Mouse (Mus musculus) hindbrain, embryonic 10.5 days (tissue): ENCODE data around the gene Samd1. TPM values are rescaled to one million over a fixed set of nuclear protein-coding genes. Genes with fewer than 3 reads are reported as not detected.

Experiments
- DNase-seq: peaks from one replicate; pipeline ENCODE4 v3.0.0-alpha.2; 2017; ENCODE audit warnings: low spot score
- H3K27ac ChIP-seq: fragments of 300-500 bp; sonication (generic); 2 replicates; pipeline ENCODE4 v1.5.1; 2016; ENCODE audit warnings: mild to moderate bottlenecking, moderate library complexity
- H3K27me3 ChIP-seq: fragments of 300-500 bp; sonication (generic); 2 replicates; pipeline ENCODE4 v1.6.1; 2016; ENCODE audit warnings: mild to moderate bottlenecking; ENCODE audit not compliant: poor library complexity, insufficient read depth, severe bottlenecking
- H3K36me3 ChIP-seq: fragments of 300-500 bp; sonication (generic); 2 replicates; pipeline ENCODE4 v1.6.1; 2016; ENCODE audit warnings: mild to moderate bottlenecking, moderate library complexity
- H3K4me1 ChIP-seq: fragments of 300-500 bp; sonication (generic); replicated peaks from 2 replicates; pipeline ENCODE4 v1.6.1; 2016; ENCODE audit warnings: mild to moderate bottlenecking
- H3K4me3 ChIP-seq: fragments of 300-500 bp; sonication (generic); 2 replicates; pipeline ENCODE4 v1.5.1; 2016; ENCODE audit warnings: mild to moderate bottlenecking, moderate library complexity
- H3K9me3 ChIP-seq: fragments of 300-500 bp; sonication (generic); 2 replicates; pipeline ENCODE4 v1.6.1; 2016; ENCODE audit warnings: mild to moderate bottlenecking, moderate library complexity
- WGBS: fragments of 180-500 bp; shearing (Covaris S2); methylation state at CpG from one replicate; pipeline ENCODE4 v1.1.7; 2016; 5-methylcytosine and 5-hydroxymethylcytosine counted together
- polyA plus RNA-seq: library from polyadenylated mRNA; unstranded; fragments of >200 nt; fragmentation: Nextera tagmentation; extraction: Ambion mirVana; gene quantifications from 2 replicates; pipeline ENCODE4 v1.2.1, GENCODE M21; 2016

The Samd1 gene
- polyA plus RNA-seq, 1 experiment from 2014 or later, result 7.6 TPM

GRCm38 (mm10) chr8:84025863-84026262 is 28.4 kb downstream of the Samd1 start:
- H3K4me3 ChIP-seq, result peak overlapping the region; percentile 63
- H3K36me3 ChIP-seq, result no peaks in the 10 kb centered on the region
- DNase-seq, result peak; percentile 77
- peaks cover 79% of the 10 kb centered on the region for H3K27me3 ChIP-seq
- no peaks in the 10 kb centered on the region for H3K9me3 ChIP-seq
- WGBS, result under 1% methylated on average over 41 of the region's 41 CpGs
- peak overlapping the region; percentile 81 for H3K27ac ChIP-seq
- peaks cover 57% of the 10 kb centered on the region for H3K4me1 ChIP-seq

GRCm38 (mm10) chr8:84027449-84027848 is 30.0 kb downstream of the Samd1 start:
- no peaks in the 10 kb centered on the region for H3K9me3 ChIP-seq
- peaks cover 63% of the 10 kb centered on the region for H3K27me3 ChIP-seq
- no peak overlapping the region for H3K4me3 ChIP-seq
- H3K4me1 ChIP-seq, result peaks cover 42% of the 10 kb centered on the region
- H3K27ac ChIP-seq, result no peak overlapping the region
- 11% methylated on average over 10 of the region's 10 CpGs for WGBS
- no peaks in the 10 kb centered on the region for H3K36me3 ChIP-seq
- DNase-seq, result no peak

DNA sequence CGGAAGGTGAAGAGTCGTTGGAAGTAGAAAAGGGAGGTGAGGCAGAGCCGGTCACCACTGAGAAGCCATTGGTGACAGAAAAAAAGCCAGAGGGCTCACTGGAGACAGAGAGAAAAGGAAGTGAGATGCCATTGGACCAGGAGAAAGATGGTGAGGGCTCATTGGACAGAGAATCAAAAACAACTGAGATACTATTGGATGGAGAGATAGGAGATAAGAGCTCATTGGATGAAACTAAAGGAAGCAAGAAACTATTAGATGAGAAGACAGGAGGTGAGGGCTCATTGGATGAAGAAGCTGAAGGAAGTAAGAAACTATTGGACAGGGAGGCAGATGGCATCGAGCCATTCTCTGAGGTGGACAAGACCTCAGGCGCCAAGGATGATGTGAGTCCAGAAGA is 31.8 kb downstream of the Samd1 start:
- no peak overlapping the region for H3K4me3 ChIP-seq
- H3K9me3 ChIP-seq, result no peaks in the 10 kb centered on the region
- DNase-seq, result no peak
- H3K4me1 ChIP-seq, result peaks cover 29% of the 10 kb centered on the region
- H3K36me3 ChIP-seq, result no peaks in the 10 kb centered on the region
- peaks cover 59% of the 10 kb centered on the region for H3K27me3 ChIP-seq
- WGBS, result 89% methylated on average over 5 of the region's 5 CpGs
- H3K27ac ChIP-seq, result no peak overlapping the region

DNA sequence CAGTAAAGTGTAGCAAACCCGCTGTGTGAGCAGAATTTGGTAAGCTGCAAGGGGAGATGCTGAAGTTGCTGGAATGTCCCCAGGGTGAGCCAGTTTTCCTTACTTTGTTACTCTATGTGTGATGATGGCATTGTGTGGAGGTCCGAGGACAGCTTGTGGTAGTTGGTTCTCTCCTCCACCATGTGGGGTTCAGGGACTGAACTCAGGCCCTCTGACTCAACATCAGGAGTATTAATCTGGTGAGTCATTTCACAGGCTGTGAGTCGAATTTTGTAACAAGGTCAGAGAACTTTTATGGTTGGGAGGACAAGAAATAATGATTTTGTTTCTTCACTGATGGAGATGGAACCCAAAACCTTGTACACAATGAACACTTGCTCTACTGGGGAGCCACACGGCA is 35.3 kb downstream of the Samd1 start:
- H3K9me3 ChIP-seq, result no peaks in the 10 kb centered on the region
- no peaks in the 10 kb centered on the region for H3K36me3 ChIP-seq
- peaks cover 42% of the 10 kb centered on the region for H3K27me3 ChIP-seq
- H3K4me3 ChIP-seq, result no peak overlapping the region
- no peak overlapping the region for H3K27ac ChIP-seq
- DNase-seq, result no peak
- WGBS, result 81% methylated on average over 4 of the region's 4 CpGs
- H3K4me1 ChIP-seq, result 0 out of 2 replicates have a peak, but pooled peaks cover 6% of the 10 kb centered on the region

DNA sequence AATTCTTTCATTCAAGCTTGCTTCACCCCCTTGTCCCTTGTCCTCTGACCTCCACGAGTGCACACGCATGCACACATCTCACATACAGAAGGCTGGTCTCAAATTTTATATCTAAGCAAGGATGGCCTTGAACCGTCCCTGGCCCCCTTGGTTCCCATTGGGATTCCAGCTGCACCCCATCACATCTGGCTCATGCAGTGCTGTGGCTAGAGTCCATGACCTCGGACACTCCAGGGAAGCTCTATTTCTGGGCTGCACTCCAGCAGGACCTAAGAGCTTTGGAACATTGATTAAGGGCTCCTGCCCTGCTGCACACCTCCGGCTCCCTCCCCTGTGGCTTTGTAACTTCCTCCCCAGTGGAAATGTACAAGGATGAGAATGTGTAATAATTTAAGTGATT is 40.5 kb downstream of the Samd1 start:
- peaks cover 16% of the 10 kb centered on the region for H3K4me1 ChIP-seq
- H3K27ac ChIP-seq, result no peak overlapping the region
- no peaks in the 10 kb centered on the region for H3K9me3 ChIP-seq
- no peak for DNase-seq
- WGBS, result 83% methylated on average over 5 of the region's 5 CpGs
- H3K36me3 ChIP-seq, result no peaks in the 10 kb centered on the region
- peaks cover 77% of the 10 kb centered on the region for H3K27me3 ChIP-seq
- no peak overlapping the region for H3K4me3 ChIP-seq

DNA sequence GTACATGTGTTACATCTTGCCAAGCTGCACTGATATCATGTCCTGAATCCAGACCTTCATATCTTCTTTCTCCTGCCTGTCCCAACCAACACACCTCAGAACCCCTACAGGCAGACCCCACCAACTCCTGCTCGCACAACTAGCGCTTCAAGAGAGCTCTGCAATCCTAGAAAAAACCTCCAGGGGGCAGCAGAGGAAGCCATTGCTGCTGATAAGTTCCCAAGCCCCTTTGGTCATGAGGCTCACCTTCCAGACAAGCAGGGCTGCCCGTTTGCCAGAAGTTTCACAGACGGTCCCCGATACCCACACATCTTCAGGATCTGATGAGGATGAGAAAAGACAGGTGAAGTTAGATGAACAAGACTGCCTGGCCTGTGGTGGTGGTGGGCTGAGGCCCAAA is 41.6 kb downstream of the Samd1 start:
- H3K27me3 ChIP-seq, result peaks cover 78% of the 10 kb centered on the region
- H3K9me3 ChIP-seq, result no peaks in the 10 kb centered on the region
- 15% methylated on average over 5 of the region's 5 CpGs for WGBS
- H3K36me3 ChIP-seq, result no peaks in the 10 kb centered on the region
- no peak overlapping the region for H3K4me3 ChIP-seq
- no peak overlapping the region for H3K27ac ChIP-seq
- DNase-seq, result peak; percentile 84
- H3K4me1 ChIP-seq, result peaks cover 19% of the 10 kb centered on the region

- Histone ChIP-seq H3K27me3 (peaks cover 93% of the 10 kb centered on the region), H3K4me1 (peaks cover 28% of the 10 kb centered on the region), H3K9me3 (no peaks in the 10 kb centered on the region), H3K36me3 (no peaks in the 10 kb centered on the region), H3K4me3 (peak within 1 kb of the TSS; percentile 50), H3K27ac (peak within 1 kb of the TSS; percentile 26; the same call in 1 of the 2 replicates)
- WGBS, result 4% methylated on average over 40 of the region's 40 CpGs
- DNase-seq, result peak; percentile 74
Measured at GRCm38 (mm10) chr8:84042066-84042947, 44.8 kb downstream of the Samd1 start, which contains the start of gene Il27ra. TSS of gene Il27ra (minus strand) at chr8:84042589.

DNA sequence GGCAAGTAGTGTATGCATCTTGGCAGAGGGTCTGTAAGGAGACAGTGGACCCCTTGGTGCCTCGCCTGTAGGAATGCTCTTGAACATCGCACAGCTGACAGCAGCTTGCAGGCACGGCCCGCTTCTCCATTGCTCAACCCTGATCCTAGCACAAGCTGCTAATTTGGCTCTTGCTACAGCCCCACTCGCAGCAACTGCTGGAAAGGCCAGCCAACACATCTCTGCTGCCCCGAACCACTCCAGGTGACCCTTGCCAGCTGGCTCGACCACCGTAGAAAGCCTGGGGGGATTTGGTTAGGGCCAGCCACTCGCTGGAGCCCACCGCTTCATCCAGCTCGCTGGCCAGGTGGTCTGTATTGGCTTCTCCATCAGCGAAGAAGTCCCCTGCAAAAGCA is 45.5 kb downstream of the Samd1 start:
- H3K27me3 ChIP-seq, result peaks cover 90% of the 10 kb centered on the region
- peaks cover 28% of the 10 kb centered on the region for H3K4me1 ChIP-seq
- H3K4me3 ChIP-seq, result peak overlapping the region; percentile 50; the same call in 1 of the 2 replicates
- 41% methylated on average over 12 of the region's 12 CpGs for WGBS
- H3K27ac ChIP-seq, result no peak overlapping the region
- no peaks in the 10 kb centered on the region for H3K9me3 ChIP-seq
- DNase-seq, result no peak
- H3K36me3 ChIP-seq, result no peaks in the 10 kb centered on the region

DNA sequence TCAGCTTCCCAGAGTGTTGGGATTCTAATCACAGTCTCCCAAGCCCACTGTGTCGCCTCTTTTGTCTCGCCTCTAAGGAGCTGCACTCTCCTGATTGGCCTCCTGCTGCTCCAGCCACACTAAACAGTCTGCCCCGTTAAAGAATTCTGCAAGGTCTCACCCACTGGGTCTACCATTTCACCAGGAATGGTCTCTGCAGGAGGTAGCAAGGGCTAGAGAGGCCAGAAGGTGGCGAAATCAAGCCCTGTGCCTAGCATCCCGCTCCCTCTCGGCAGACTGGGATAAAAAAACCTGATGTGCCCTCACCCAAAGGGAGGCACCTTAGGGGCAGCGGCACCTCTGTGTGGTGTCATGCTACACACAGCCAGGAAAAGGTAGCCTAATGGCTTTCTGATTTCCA is 46.6 kb downstream of the Samd1 start:
- H3K27me3 ChIP-seq, result peaks cover 84% of the 10 kb centered on the region
- WGBS, result 2% methylated on average over 7 of the region's 7 CpGs
- peaks cover 27% of the 10 kb centered on the region for H3K4me1 ChIP-seq
- no peak for DNase-seq
- H3K9me3 ChIP-seq, result no peaks in the 10 kb centered on the region
- H3K4me3 ChIP-seq, result peak overlapping the region; percentile 27
- no peak overlapping the region for H3K27ac ChIP-seq
- no peaks in the 10 kb centered on the region for H3K36me3 ChIP-seq

- 8% methylated on average over 9 of the region's 9 CpGs for WGBS
- Histone ChIP-seq H3K9me3 (no peaks in the 10 kb centered on the region), H3K27ac (no peak within 1 kb of the TSS), H3K4me1 (peaks cover 24% of the 10 kb centered on the region), H3K4me3 (peak within 1 kb of the TSS; percentile 27), H3K36me3 (no peaks in the 10 kb centered on the region), H3K27me3 (peaks cover 76% of the 10 kb centered on the region)
- DNase-seq, result no peak
Measured at GRCm38 (mm10) chr8:84044900-84045299, 47.4 kb downstream of the Samd1 start, which contains the start of gene Rln3. TSS of gene Rln3 (minus strand) at chr8:84045000.

DNA sequence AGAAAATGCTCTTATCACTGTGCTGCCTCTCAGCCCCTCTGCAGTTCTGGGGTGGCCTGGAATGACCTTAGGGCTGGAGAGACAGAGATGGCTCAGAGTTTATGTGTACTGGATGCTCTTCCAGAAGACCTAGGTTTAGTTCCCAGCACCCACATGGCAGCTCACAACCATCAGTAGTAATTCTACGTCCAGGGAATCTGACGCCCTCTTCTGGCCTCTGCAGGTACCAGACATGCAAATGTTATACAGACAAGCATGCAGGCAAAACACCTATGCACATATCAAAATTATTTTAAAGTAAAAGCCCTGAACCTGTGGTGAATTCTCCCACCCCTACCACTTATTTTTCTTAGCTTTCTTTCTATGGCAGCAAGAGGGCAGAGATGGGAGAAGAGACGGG is 49.0 kb downstream of the Samd1 start:
- H3K4me1 ChIP-seq, result peaks cover 35% of the 10 kb centered on the region
- peaks cover 60% of the 10 kb centered on the region for H3K27me3 ChIP-seq
- H3K9me3 ChIP-seq, result no peaks in the 10 kb centered on the region
- H3K4me3 ChIP-seq, result no peak overlapping the region
- 79% methylated on average over 3 of the region's 3 CpGs for WGBS
- no peak overlapping the region for H3K27ac ChIP-seq
- no peaks in the 10 kb centered on the region for H3K36me3 ChIP-seq
- DNase-seq, result no peak

- Histone ChIP-seq H3K4me1 (peaks cover 22% of the 10 kb centered on the region), H3K4me3 (no peak overlapping the region), H3K27ac (no peak overlapping the region), H3K27me3 (peaks cover 43% of the 10 kb centered on the region), H3K9me3 (no peaks in the 10 kb centered on the region), H3K36me3 (no peaks in the 10 kb centered on the region)
- no peak for DNase-seq
- 80% methylated on average over 5 of the region's 5 CpGs for WGBS
Measured at GRCm38 (mm10) chr8:84048171-84048570, 50.7 kb downstream of the Samd1 start.
